Mouse (Mus musculus) 3134 (cell line): ENCODE results near the gene Trak1.
A peak's percentile ranks its signal among the peaks of the same experiment; 100 is the strongest.

Experiments used
- DNase-seq: peaks from one replicate; pipeline ENCODE4 v3.0.0-alpha.2; 2011; ENCODE audit warnings: low spot score; ENCODE audit not compliant: insufficient read length; ENCODE audit errors: extremely low read depth

Trak1 gene

GRCm38 (mm10) chr9:121293187-121293586 is 4.1 kb upstream of the Trak1 start:
- DNase-seq: no peak

GRCm38 (mm10) chr9:121295221-121295620 is 2.1 kb upstream of the Trak1 start:
- DNase-seq: no peak

- no peak for DNase-seq
These were observed 730 bp downstream of the Trak1 start for GRCm38 (mm10) chr9:121298065-121298398.

- peak; percentile 64 for DNase-seq
These were observed 1.2 kb downstream of the Trak1 start for GRCm38 (mm10) chr9:121298411-121299091.

GRCm38 (mm10) chr9:121299223-121299755 is 2.0 kb downstream of the Trak1 start:
- no peak for DNase-seq

- DNase-seq: no peak
These were observed 2.8 kb downstream of the Trak1 start for GRCm38 (mm10) chr9:121299976-121300570.

GRCm38 (mm10) chr9:121301041-121301920 is 4.0 kb downstream of the Trak1 start:
- no peak for DNase-seq

- DNase-seq: no peak
These were observed 5.2 kb downstream of the Trak1 start for GRCm38 (mm10) chr9:121302543-121302942.

- DNase-seq: no peak
These were observed 5.8 kb downstream of the Trak1 start for GRCm38 (mm10) chr9:121303086-121303485.

GRCm38 (mm10) chr9:121303748-121304147 is 6.4 kb downstream of the Trak1 start:
- DNase-seq: no peak

GRCm38 (mm10) chr9:121304520-121304919 is 7.2 kb downstream of the Trak1 start:
- no peak for DNase-seq

- DNase-seq: no peak
These were observed 8.2 kb downstream of the Trak1 start for GRCm38 (mm10) chr9:121305456-121305855.

- no peak for DNase-seq
These were observed 12.0 kb downstream of the Trak1 start for GRCm38 (mm10) chr9:121309287-121309686.

- no peak for DNase-seq
These were observed 13.2 kb downstream of the Trak1 start for GRCm38 (mm10) chr9:121310501-121310900.

GRCm38 (mm10) chr9:121311846-121312236 is 14.5 kb downstream of the Trak1 start:
- DNase-seq: no peak

- no peak for DNase-seq
These were observed 15.1 kb downstream of the Trak1 start for GRCm38 (mm10) chr9:121312237-121312891.

GRCm38 (mm10) chr9:121313656-121314374 is 16.5 kb downstream of the Trak1 start:
- DNase-seq: peak; percentile 76

- no peak for DNase-seq
These were observed 17.3 kb downstream of the Trak1 start for GRCm38 (mm10) chr9:121314541-121315152.

GRCm38 (mm10) chr9:121315901-121316595 is 18.7 kb downstream of the Trak1 start:
- no peak for DNase-seq
